Mouse (Mus musculus): ENCODE measurements at regions not wholly inside any gene's neighbourhood (a gene's known extent, or its start where the extent isn't known, plus 50 kb on each side); places are given as distances from the start of the nearest gene placed in this dataset.

- no peak for TF ChIP-seq POLR2A (IDR thresholded peaks at IDR 0.05; ENCODE audit: borderline replicate concordance, extremely low read depth, low read depth, low read length)
- TF ChIP-seq CTCF (IDR thresholded peaks at IDR 0.05; ENCODE audit: insufficient read depth, low read length) = no peak
These were observed 219.9 kb downstream of the Dhx35 start for GRCm38 (mm10) chr2:159014553-159014952.
